Mouse (Mus musculus) heart, embryonic 11.5 days (tissue): ENCODE measurements around the gene Ehbp1. TPM values are rescaled to one million over a fixed set of nuclear protein-coding genes. Genes with fewer than 3 reads are reported as not detected.

Experiments used
- ATAC-seq: fragments of 200-750 bp; cut with Nextera tagmentation; replicated peaks from 2 replicates; pipeline ENCODE4 v1.8.0; 2017; ENCODE audit warnings: moderate library complexity; ENCODE audit not compliant: insufficient number of reproducible peaks, low FRiP score, low TSS enrichment
- H3K27ac ChIP-seq: fragments of 300-500 bp; sonication (generic); 2 replicates; pipeline ENCODE4 v1.5.1; 2014; ENCODE audit warnings: mild to moderate bottlenecking, low read depth, low read length
- H3K27me3 ChIP-seq: fragments of 300-500 bp; sonication (generic); 2 replicates; pipeline ENCODE4 v1.6.1; 2014; ENCODE audit warnings: mild to moderate bottlenecking, low read length, mixed read lengths; ENCODE audit not compliant: control insufficient read depth, insufficient read depth
- H3K36me3 ChIP-seq: fragments of 300-500 bp; sonication (generic); 2 replicates; pipeline ENCODE4 v1.6.1; 2014; ENCODE audit warnings: mild to moderate bottlenecking, low read length, moderate library complexity, mixed read lengths; ENCODE audit not compliant: control insufficient read depth, insufficient read depth
- H3K4me1 ChIP-seq: fragments of 300-500 bp; sonication (generic); 2 replicates; pipeline ENCODE4 v1.6.1; 2014; ENCODE audit warnings: low read length; ENCODE audit not compliant: control insufficient read depth, insufficient read depth
- H3K4me2 ChIP-seq: fragments of 300-500 bp; sonication (generic); 2 replicates; pipeline ENCODE4 v1.6.1; 2014; ENCODE audit warnings: mild to moderate bottlenecking, moderate library complexity
- H3K4me3 ChIP-seq: fragments of 300-500 bp; sonication (generic); 2 replicates; pipeline ENCODE4 v1.5.1; 2014; ENCODE audit warnings: low read depth, low read length
- H3K9ac ChIP-seq: fragments of 300-500 bp; sonication (generic); 2 replicates; pipeline ENCODE4 v1.6.1; 2014; ENCODE audit warnings: mild to moderate bottlenecking, low read depth, low read length, moderate library complexity
- H3K9me3 ChIP-seq: fragments of 300-500 bp; sonication (generic); replicated peaks from 2 replicates; pipeline ENCODE4 v1.6.1; 2016; ENCODE audit warnings: low read length; ENCODE audit not compliant: control insufficient read depth
- WGBS: fragments of 180-500 bp; shearing (Covaris S2); extraction: QIAGEN DNeasy Blood & Tissue Kit; methylation state at CpG from one replicate; pipeline ENCODE4 v1.1.7; 2014; ENCODE audit not compliant: insufficient replicate concordance; 5-methylcytosine and 5-hydroxymethylcytosine counted together
- polyA plus RNA-seq: library from polyadenylated mRNA; unstranded; fragments of >200 nt; fragmentation: Nextera tagmentation; extraction: Ambion mirVana; gene quantifications from 2 replicates; pipeline ENCODE4 v1.2.1, GENCODE M21; 2014

Gene Ehbp1
- polyA plus RNA-seq, 1 experiment from 2014 or later = 18.3 TPM

DNA sequence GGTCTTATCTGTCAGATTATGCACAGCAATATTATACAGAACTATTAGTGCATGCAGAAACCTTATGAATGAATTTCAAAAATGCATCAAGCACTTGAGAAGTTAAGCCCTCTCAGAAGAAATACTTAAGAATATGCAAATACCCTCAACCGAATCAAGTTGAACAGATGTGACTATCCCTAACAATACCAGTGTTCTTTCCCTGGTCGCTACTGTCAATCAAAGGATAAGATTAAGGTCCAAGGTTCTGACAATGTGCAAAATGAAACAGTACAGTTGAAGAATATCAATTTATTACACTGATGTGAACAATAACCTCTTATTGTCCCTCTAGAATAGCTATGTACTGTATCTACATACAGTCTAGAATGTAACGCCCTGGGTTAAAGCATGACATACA lies 167.8 kb downstream of the Ehbp1 start:
- Histone ChIP-seq H3K27me3 (no peaks in the 10 kb centered on the region), H3K4me2 (no peak overlapping the region), H3K27ac (no peak overlapping the region), H3K9ac (no peak overlapping the region), H3K36me3 (no peaks in the 10 kb centered on the region), H3K9me3 (no peaks in the 10 kb centered on the region), H3K4me1 (peaks cover 11% of the 10 kb centered on the region), H3K4me3 (no peak overlapping the region)
- WGBS = 81% methylated on average over 3 of the region's 3 CpGs
- no peak for ATAC-seq

DNA sequence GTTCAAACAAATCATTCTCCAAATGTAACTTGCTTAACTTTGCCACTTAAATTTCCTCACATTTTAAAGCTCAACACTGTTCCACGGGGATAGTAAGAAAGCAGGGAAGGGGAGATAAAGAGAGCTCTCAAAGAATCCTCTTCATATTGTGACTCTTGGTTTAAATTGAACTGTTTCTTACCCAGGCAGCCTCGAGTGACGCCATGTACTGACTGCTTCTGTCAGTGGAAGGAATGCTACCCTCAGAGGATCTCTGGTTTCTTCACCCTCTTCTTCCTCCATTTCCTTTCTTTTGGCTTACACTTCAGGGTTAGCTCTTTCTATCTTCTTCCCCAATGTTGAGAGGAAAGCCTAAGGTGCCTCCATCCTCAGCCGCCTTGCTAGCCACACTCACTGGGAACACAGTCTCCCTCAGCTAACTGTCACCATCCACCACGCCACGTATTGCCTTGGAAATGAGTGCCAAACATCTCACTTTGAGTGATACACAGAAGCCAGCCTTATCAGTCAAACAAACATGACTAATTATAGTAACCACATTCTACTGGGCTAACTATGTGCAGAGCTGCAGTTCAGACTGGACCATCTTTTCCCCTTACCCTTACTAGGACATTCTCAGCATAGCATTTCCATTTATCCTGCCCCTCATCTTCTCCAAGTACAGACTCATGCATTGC lies 171.0 kb downstream of the Ehbp1 start:
- peak; percentile 55 for ATAC-seq
- peak overlapping the region; percentile 74 for H3K27ac ChIP-seq

DNA sequence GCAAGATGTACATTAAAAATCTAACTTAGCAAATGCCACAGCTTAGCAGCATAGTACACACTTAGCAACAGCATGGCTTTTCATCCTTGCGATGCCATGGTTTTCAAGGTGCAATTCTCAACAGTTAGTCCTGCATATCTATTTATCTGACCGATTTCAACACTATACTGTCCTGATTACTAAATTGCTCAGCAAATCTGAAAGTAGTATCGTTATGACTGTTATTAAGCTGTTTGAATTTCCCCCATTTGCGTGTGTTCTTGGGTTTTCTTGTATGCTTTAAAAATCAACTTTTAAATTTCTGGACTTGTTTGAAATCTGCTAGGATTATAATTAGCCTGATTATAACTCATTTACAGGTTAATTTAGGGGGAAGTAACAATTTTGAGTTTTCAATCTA lies 184.2 kb downstream of the Ehbp1 start:
- Histone ChIP-seq H3K36me3 (no peaks in the 10 kb centered on the region), H3K9me3 (no peaks in the 10 kb centered on the region), H3K4me1 (peaks cover 11% of the 10 kb centered on the region), H3K27me3 (no peaks in the 10 kb centered on the region), H3K4me3 (no peak overlapping the region), H3K4me2 (no peak overlapping the region), H3K27ac (no peak overlapping the region), H3K9ac (no peak overlapping the region)
- ATAC-seq = no peak
- 89% methylated on average over 4 of the region's 4 CpGs for WGBS

More for the DNA sequence above, 171.0 kb downstream of the Ehbp1 start:
- Histone ChIP-seq H3K4me1 (peaks cover 11% of the 10 kb centered on the region), H3K36me3 (peaks cover 2% of the 10 kb centered on the region; the same call in 1 of the 2 replicates), H3K9ac (peak overlapping the region; percentile 40; the same call in 1 of the 2 replicates), H3K4me3 (peak overlapping the region; percentile 28), H3K9me3 (no peaks in the 10 kb centered on the region), H3K4me2 (peak overlapping the region; percentile 49), H3K27me3 (no peaks in the 10 kb centered on the region)
- WGBS = 43% methylated on average over 6 of the region's 6 CpGs

- H3K27ac ChIP-seq = peak overlapping the region; percentile 80
- no peaks in the 10 kb centered on the region for H3K27me3 ChIP-seq
These were observed 185.9 kb downstream of the Ehbp1 start for GRCm38 (mm10) chr11:22156182-22156581.

GRCm38 (mm10) chr11:22155366-22156095 lies 186.6 kb downstream of the Ehbp1 start:
- 60% methylated on average over 3 of the region's 3 CpGs for WGBS
- H3K4me1 ChIP-seq = peaks cover 11% of the 10 kb centered on the region
- H3K4me3 ChIP-seq = no peak overlapping the region
- H3K9ac ChIP-seq = no peak overlapping the region
- no peaks in the 10 kb centered on the region for H3K27me3 ChIP-seq
- no peak overlapping the region for H3K4me2 ChIP-seq
- no peaks in the 10 kb centered on the region for H3K36me3 ChIP-seq
- H3K9me3 ChIP-seq = no peaks in the 10 kb centered on the region
- no peak for ATAC-seq
- peak overlapping the region; percentile 80 for H3K27ac ChIP-seq

More at GRCm38 (mm10) chr11:22156182-22156581, 185.9 kb downstream of the Ehbp1 start:
- ATAC-seq = peak; percentile 73
- WGBS = 59% methylated on average over 2 of the region's 2 CpGs
- Histone ChIP-seq H3K9me3 (no peaks in the 10 kb centered on the region), H3K4me3 (no peak overlapping the region), H3K9ac (no peak overlapping the region), H3K4me2 (no peak overlapping the region), H3K4me1 (peaks cover 11% of the 10 kb centered on the region), H3K36me3 (no peaks in the 10 kb centered on the region)

DNA sequence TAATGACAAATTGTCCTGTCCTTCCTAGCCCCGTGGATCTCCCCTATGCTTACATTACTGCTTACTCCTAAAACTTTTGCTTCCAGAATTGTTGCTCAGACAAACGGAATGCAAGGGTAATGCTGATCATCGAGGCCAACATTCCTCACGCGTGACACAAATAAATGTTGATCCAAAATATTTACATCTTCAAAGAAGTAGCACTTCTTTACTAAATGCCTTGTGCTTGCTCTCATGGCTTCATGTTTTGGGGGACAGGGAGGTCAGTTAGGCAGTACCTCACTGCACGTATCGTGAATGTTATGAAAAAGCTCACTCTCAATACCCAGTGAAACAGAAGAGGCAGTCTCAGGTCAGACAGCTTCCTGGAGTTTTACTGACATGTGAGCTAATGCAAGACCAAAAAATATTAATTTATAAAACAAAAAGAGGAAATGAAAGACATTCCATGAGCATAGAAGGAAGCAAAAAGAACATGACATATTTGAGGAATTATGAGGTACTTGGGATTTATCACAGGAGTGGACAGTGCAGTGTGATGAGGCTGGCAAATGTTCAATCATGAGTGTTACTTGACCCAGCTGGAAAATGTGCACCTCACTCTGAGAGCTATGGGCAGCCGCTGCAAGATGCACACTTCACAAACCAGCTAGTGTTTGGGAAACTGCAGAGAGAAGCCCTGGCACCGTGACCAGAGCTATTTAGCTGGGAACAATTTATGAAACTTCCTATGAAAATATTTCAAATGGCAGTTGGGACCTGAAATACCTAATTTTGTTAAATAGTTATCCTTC lies 187.4 kb downstream of the Ehbp1 start:
- no peak overlapping the region for H3K4me2 ChIP-seq
- no peaks in the 10 kb centered on the region for H3K9me3 ChIP-seq
- 69% methylated on average over 9 of the region's 9 CpGs for WGBS
- no peak overlapping the region for H3K9ac ChIP-seq
- no peak overlapping the region for H3K4me3 ChIP-seq
- H3K27me3 ChIP-seq = no peaks in the 10 kb centered on the region
- ATAC-seq = no peak
- peaks cover 11% of the 10 kb centered on the region for H3K4me1 ChIP-seq
- H3K36me3 ChIP-seq = no peaks in the 10 kb centered on the region
- H3K27ac ChIP-seq = peak overlapping the region; percentile 77

DNA sequence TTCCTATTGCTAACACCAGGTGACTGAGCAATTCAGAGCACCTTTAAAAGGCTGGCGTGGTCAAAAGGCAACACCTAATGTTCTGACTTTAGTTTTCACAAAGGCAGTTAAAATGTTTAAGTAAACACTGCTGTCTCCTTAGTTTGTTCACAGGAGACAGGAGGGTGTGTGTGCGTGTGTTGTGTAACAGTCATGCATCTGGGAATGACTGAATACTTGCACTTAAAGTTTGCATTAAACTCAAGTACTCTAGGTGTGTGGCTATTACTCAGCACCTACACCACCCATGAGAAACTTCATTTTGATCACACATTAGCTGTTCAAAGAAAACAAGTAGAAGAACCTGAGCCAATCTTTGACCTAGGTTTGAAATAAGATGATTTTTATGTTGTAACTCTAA lies 201.4 kb downstream of the Ehbp1 start:
- 75% methylated on average over 2 of the region's 2 CpGs for WGBS

GRCm38 (mm10) chr11:22138466-22138865 lies 203.6 kb downstream of the Ehbp1 start:
- Histone ChIP-seq H3K36me3 (no peaks in the 10 kb centered on the region), H3K9me3 (no peaks in the 10 kb centered on the region), H3K4me2 (no peak overlapping the region), H3K27me3 (no peaks in the 10 kb centered on the region), H3K9ac (no peak overlapping the region), H3K4me1 (peaks cover 3% of the 10 kb centered on the region; the same call in 1 of the 2 replicates), H3K27ac (no peak overlapping the region), H3K4me3 (no peak overlapping the region)
- no peak; the same call in 1 of the 2 replicates for ATAC-seq

More for the DNA sequence above, 201.4 kb downstream of the Ehbp1 start:
- H3K27me3 ChIP-seq = no peaks in the 10 kb centered on the region
- H3K4me2 ChIP-seq = no peak overlapping the region
- no peak overlapping the region for H3K9ac ChIP-seq
- no peak overlapping the region for H3K27ac ChIP-seq
- peaks cover 1% of the 10 kb centered on the region for H3K36me3 ChIP-seq
- ATAC-seq = no peak
- H3K4me3 ChIP-seq = no peak overlapping the region
- H3K4me1 ChIP-seq = peaks cover 3% of the 10 kb centered on the region; the same call in 1 of the 2 replicates
- H3K9me3 ChIP-seq = no peaks in the 10 kb centered on the region
